Mouse (Mus musculus) megakaryocyte-erythroid progenitor cell, adult 5-6 weeks (primary cell): ENCODE data around the gene Enpep. TPM values are rescaled to one million over a fixed set of nuclear protein-coding genes. Genes with fewer than 3 reads are reported as not detected.

Experiments used
- ATAC-seq: replicated peaks from 2 replicates; pipeline ENCODE4 v1.8.0; 2016; ENCODE audit warnings: mild to moderate bottlenecking, inconsistent platforms; ENCODE audit not compliant: severe bottlenecking, poor library complexity, low FRiP score, low TSS enrichment
- total RNA-seq, 2 experiments: library from RNA; stranded (forward) in 1 of 2; stranded (reverse) in 1 of 2; fragments of 200-1000, 215-1000 nt in 1 of 2; fragments of >200 nt in 1 of 2; fragmentation: Nextera tagmentation in 1 of 2; gene quantifications; 2 replicates each; pipeline ENCODE4 v1.2.3; 2014 to 2017

Gene Enpep
- total RNA-seq (2014; fragmentation: Nextera tagmentation) (2.4 TPM in 1 of 2 replicates, not detected in the other), total RNA-seq (2017) (not detected in 2 replicates)

- peak; percentile 59; the same call in 1 of the 2 replicates for ATAC-seq
Measured at GRCm38 (mm10) chr3:129332586-129332985, at the start of gene Enpep. Enpep (minus strand) TSS chr3:129332720.

DNA sequence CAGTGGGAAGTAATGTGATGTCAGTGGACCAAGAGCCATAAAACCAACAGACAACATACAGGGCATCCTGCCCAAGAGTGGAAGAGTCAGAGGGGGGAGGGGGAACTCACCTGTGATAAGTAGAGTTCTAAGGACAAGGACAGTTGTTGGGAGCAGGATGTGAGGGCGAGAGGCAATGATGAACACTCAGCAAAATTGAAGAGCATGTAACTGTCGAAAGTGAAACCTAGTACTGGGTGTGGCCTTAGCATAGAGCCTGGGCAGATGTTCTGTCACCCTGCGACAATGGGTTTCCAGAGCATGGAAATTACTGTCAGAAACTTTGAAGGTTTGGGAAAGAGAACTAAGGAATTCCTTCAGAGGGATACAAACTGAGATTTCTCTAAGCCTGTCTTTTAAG is 46.6 kb upstream of the Enpep start:
- ATAC-seq: no peak

DNA sequence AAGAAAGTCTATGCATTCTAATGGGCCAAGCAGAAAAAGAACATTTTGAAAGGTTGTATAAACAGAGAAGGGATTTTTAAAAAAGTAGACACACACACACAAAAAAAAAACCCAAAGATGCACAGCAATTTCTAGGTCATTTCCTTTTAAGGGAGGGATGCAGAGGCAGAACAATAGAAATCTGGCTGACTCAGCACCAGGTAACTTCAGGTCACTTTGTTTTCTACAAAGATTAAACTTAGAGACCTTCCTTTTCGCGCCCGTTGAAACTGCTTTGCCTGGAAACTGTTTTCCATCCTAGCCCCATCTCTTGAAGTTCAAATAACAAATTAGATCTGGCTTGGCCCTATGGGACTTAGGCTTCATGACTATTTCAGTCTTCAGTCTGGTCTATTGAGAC is 42.6 kb upstream of the Enpep start:
- no peak for ATAC-seq

DNA sequence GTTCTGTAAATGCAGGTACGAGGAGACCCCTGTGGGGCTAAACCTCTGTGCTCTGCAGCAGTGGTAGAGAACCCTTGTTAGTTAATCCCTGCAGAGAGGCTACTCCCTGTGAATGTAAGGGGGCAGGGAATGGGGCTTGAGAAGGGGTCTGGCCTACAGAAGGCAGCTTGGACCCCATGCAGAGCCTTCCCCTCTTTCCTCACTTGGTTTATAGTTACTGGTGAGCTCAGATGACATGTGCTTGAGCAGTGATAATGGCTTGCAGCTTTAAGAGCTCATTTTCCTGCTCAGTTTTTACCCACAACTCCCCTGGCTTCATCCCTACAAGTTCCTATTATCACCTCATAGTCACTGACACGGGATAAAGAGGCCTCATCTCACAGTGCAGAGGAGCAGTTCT is 40.6 kb upstream of the Enpep start:
- no peak for ATAC-seq

- no peak for ATAC-seq
Measured at GRCm38 (mm10) chr3:129369491-129369890, 37.0 kb upstream of the Enpep start.

GRCm38 (mm10) chr3:129365919-129366318 is 33.4 kb upstream of the Enpep start:
- no peak for ATAC-seq

DNA sequence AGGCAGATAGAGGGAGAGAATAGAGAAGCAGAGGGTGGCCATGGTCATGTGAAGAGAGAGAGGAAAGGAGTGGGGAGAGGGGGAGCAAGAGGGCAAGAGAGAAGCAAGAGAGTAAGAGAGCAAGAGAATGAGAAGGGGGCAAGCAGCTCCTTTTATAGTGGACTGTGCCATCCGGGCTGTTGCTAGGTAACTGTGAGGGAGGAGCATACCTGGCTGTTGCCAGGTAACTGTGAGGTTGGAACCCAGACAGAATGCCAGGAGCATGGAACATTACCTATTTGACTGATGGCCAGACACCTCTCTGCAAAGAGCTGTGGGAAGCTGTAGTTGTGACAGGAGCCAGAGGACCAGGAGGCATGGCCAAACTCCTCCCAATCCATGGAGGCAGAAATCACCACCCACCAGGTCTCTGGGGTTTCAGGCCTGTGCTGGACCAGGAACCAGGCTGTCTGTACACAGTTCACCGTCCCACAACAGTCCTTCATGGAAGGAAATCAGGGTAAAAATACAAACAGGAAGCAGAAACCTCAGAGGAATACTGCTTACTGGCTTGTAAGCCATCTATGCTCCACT is 32.4 kb upstream of the Enpep start:
- ATAC-seq: no peak

GRCm38 (mm10) chr3:129363426-129363825 is 30.9 kb upstream of the Enpep start:
- ATAC-seq: no peak

- no peak for ATAC-seq
Measured at GRCm38 (mm10) chr3:129358115-129358514, 25.6 kb upstream of the Enpep start.

- no peak for ATAC-seq
Measured at GRCm38 (mm10) chr3:129353901-129354300, 21.4 kb upstream of the Enpep start.

DNA sequence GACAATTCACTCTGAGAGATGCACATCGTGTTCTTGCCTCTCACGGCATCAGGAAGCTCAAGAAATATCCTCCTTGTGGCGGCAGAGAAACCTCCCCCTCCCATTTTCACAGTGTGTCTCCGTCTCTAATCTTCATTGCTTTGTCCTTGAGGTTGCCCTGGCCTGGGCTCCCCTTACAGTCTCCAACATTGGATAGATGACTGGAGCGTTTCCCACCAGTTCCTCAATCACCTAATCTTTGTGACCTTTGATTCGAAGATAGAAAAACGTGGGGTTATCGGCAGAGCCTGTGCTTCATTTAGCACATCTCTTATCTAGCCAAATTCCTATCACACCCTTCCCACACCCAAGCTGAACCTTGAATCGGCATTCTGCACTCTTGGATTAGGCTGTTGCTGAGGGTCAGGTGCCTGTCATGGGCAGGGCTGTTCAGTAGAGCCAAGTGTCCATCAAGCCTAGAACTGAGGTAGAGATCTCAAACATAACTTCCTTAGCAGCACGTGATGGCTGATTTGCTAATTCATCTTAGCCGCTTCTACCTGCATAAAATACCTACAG is 18.9 kb upstream of the Enpep start:
- no peak for ATAC-seq

- no peak for ATAC-seq
Measured at GRCm38 (mm10) chr3:129347277-129347676, 14.8 kb upstream of the Enpep start.

DNA sequence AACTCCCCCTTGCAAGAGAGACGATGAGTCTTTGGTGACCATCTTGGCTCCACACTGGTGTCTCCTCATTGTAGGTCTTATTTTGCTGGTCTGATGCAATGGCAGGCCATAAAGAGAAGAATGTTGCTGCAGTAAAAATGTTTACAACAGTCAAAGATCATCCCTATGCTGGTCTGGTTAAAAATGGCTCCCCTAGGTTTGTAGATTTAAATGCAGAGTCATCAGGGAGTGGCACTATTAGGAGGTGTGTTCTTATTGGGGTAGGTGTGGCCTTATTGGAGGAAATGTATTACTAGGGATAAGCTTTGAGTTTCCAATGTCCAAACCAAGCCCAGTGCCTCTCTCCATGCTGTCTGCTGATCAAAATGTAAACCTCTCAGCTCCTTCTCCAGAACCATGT is 10.2 kb upstream of the Enpep start:
- ATAC-seq: no peak

GRCm38 (mm10) chr3:129341066-129341465 is 8.5 kb upstream of the Enpep start:
- no peak for ATAC-seq

DNA sequence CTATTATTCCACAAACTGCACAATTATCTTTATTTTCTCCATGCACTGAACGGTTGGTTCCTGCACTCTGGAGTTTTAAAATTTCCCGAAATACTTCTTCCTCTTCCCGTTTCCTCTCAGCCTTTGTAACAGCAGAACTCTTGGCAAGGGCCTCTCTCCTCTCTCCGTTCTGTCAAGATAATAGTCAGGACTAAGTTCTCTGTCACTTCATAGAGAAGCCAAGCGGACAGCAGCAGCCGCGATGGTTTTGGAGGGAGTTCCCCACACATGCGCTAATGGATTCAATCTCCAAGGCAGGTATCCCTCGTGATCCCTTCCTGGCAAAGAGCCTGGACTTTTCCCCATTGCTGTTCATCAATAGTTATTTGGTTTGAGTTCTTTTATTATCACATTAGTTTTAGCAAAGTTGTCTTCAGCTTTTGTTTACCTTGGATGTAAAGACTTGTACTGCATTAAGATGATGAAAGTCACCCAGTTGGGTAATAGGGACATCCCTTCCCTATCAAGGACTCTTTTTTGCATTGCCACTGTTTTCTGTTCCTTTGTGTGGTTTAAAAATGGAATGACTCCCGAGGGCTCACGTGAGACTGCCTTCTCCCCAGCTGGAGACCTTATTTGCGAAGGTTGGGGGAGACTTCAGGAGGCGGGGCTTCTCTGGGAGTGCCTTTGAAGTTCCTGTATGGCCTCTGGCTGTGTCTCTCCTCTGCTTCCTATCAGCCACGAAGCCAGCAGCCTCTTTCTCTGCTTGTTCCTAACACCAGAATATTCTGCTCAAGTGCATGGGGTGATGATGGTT is 6.0 kb upstream of the Enpep start:
- no peak for ATAC-seq

DNA sequence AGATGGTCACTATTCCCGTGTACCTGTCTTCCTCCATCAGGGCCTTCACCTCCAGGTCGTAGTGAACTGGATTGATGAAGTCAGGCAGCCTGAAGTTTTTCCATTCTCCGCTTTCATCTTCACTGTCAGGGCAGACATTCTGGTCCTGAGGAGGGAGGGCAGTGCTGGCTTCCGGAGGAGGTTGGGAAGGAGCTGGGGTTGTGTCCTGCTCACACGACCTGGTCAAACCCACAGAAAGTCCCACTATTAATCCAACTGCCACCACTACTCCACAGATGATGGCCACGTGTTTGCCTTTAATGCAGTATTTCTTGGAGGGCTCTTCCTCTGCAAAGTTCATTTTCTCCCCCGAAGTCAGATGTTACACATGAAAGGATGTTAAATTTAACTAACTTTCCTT is 378 bp downstream of the Enpep start:
- ATAC-seq: no peak

- ATAC-seq: no peak
Measured at GRCm38 (mm10) chr3:129331427-129331826, 1.1 kb downstream of the Enpep start.

DNA sequence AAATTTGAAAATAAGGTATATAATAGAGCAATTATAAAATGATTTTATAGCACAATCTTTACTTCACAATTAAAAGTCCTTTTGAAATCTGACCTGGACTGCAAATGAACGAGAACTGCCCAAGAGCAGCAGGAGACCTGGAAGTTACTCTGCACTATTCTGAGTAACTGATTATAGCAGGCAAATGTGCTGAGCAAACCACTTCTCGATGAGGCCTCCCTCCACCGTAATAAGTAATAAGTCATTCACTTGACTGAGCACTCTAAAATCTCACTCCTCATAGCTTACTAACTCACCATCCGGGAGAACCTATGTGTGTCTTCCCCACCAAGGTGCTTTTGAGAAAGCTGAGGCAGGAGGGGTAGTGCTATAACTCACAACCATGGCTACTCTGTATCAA is 4.5 kb downstream of the Enpep start:
- ATAC-seq: no peak

DNA sequence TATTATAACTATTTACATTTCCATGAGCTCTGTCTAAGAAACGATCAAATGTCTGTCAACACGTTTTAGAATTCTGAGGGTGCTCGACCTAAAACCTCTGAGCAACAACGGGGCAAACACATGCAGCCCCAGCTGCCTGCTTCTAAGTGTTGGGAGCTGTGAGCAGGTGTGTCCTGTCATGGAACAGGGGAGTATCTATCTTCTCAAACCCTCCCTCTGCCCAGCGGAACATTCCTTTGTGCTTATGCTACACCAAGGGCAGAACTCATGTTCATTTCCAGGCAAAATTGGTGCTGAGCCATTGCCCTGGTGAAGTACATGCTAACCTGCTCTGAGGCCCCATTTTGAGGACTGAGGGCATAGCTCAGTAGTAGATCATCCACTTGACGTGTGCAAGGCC is 10.9 kb downstream of the Enpep start:
- ATAC-seq: no peak

- ATAC-seq: no peak
Measured at GRCm38 (mm10) chr3:129317032-129317729, 15.3 kb downstream of the Enpep start.
